Mouse (Mus musculus) small intestine, adult 2 months (tissue): ENCODE measurements around the gene Dbr1.
"Not testable (repeated sequence)": the region's sequence is repeated elsewhere in the genome, so short reads cannot be mapped to it uniquely, and the experiment has no call there.

Source experiments
- CTCF ChIP-seq: fragments of 200-500 bp; IDR thresholded peaks from 2 replicates; pipeline ENCODE4 v1.5.1; 2012; ENCODE audit warnings: low read depth, mild to moderate bottlenecking, control low read depth, inconsistent platforms, low read length, moderate library complexity, mixed read lengths; ENCODE audit not compliant: insufficient replicate concordance, insufficient read length; ENCODE audit errors: extremely low read depth
- POLR2A ChIP-seq: fragments of 200-500 bp; IDR thresholded peaks from 2 replicates; pipeline ENCODE4 v1.6.1; 2012; ENCODE audit warnings: low read depth, mild to moderate bottlenecking, control low read depth, inconsistent platforms, low read length, moderate library complexity

DNA sequence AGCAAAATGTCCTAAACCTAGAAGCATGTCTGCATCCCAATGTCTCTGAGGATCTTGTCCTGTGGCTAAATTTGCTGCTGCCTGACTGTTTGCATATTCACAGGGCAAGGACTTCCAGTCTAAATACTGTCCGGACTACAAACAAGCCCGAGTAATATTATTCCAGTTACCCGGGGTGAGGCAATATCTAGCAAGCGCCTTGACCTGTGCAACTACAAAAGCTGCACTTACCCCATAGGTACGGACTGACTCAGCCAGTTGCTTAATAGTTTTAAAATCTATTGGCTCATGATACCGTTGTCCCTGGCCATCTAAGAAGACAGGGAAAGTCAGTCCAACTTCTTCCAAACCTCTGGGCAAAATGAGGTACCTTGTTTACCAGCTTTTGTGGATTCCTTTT lies 23.5 kb downstream of the Dbr1 start:
- not testable (repeated sequence) for TF ChIP-seq CTCF, POLR2A
